Mouse (Mus musculus): ENCODE results near the gene Farsb. TPM values are rescaled to one million over a fixed set of nuclear protein-coding genes. Genes with fewer than 3 reads are reported as not detected.

Gene Farsb
- polyA plus RNA-seq, 1 experiment from 2014 or later: 154 TPM

DNA sequence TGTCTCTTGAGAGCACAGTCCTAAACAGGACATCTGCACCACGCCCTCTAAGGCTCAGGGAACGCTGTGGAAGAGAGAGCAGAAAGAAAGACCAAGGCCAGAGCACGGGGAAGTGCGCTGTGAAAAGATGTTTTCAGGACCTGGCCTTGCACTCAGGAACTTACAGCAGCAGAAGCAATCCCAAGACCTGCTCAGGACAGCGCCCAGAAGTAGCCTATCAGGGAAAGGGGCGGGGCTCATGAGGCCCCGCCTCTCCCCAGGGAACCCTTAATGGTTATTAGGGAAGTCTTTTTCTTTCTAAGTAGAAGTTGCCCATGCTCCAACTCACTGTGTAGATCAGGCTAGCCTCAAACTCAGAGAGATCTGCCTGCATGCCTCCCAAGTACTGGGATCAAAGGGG is 76.0 kb downstream of the Farsb start:
- no peak for ATAC-seq (replicated peaks)
- H3K4me3 ChIP-seq: no peak overlapping the region
- no peak overlapping the region for H3K4me2 ChIP-seq (replicated peaks)

GRCm38 (mm10) chr1:78409396-78409795 is 79.3 kb downstream of the Farsb start:
- Histone ChIP-seq H3K4me1 (no peaks in the 10 kb centered on the region), H3K9me3 (no peaks in the 10 kb centered on the region), H3K9ac (replicated peaks) (no peak overlapping the region), H3K4me2 (replicated peaks) (no peak overlapping the region), H3K27me3 (no peaks in the 10 kb centered on the region), H3K4me3 (no peak overlapping the region), H3K27ac (replicated peaks) (no peak overlapping the region), H3K36me3 (no peaks in the 10 kb centered on the region)
- ATAC-seq (replicated peaks): no peak
- WGBS: 83% methylated on average over 2 of the region's 2 CpGs

More for the DNA sequence above, 76.0 kb downstream of the Farsb start:
- 33% methylated on average over 7 of the region's 7 CpGs for WGBS
- Histone ChIP-seq H3K9me3 (no peaks in the 10 kb centered on the region), H3K27ac (replicated peaks) (no peak overlapping the region), H3K4me1 (no peaks in the 10 kb centered on the region), H3K27me3 (no peaks in the 10 kb centered on the region), H3K9ac (replicated peaks) (no peak overlapping the region), H3K36me3 (0 out of 2 replicates have a peak, but pooled peaks cover 1% of the 10 kb centered on the region)

GRCm38 (mm10) chr1:78401413-78401812 is 87.3 kb downstream of the Farsb start:
- WGBS: 95% methylated on average over 4 of the region's 4 CpGs
- no peaks in the 10 kb centered on the region for H3K36me3 ChIP-seq

DNA sequence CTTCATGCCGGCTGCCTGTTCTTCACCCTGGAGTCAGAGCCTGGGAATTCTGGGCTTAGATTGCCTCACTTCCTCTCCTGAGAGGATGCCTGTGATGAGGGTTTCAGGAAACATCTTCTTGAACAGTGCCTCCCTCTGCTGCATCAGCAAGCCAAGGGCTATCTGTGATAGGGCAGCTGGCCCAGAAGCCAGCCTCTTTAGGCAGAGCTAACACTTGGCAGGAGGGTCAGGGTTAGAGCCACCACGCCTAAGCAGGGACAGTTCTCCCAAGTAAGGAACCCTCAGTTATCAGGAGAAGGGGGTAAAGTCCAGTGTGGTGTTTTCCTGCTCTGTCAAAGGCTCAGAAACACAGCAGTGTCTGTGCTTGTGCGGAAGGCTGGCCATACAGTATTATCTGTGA is 88.9 kb downstream of the Farsb start:
- 81% methylated on average over 3 of the region's 3 CpGs for WGBS
- H3K27ac ChIP-seq (replicated peaks): no peak overlapping the region
- H3K4me2 ChIP-seq (replicated peaks): no peak overlapping the region
- H3K9me3 ChIP-seq: no peaks in the 10 kb centered on the region
- H3K27me3 ChIP-seq: no peaks in the 10 kb centered on the region
- H3K36me3 ChIP-seq: no peaks in the 10 kb centered on the region
- H3K4me3 ChIP-seq: no peak overlapping the region
- no peak overlapping the region for H3K9ac ChIP-seq (replicated peaks)
- ATAC-seq (replicated peaks): no peak
- H3K4me1 ChIP-seq: no peaks in the 10 kb centered on the region

More at GRCm38 (mm10) chr1:78401413-78401812, 87.3 kb downstream of the Farsb start:
- Histone ChIP-seq H3K27me3 (no peaks in the 10 kb centered on the region), H3K4me3 (no peak overlapping the region), H3K9ac (replicated peaks) (no peak overlapping the region), H3K4me2 (replicated peaks) (no peak overlapping the region), H3K4me1 (no peaks in the 10 kb centered on the region), H3K27ac (replicated peaks) (no peak overlapping the region), H3K9me3 (no peaks in the 10 kb centered on the region)
- no peak for ATAC-seq (replicated peaks)

- no peak overlapping the region for H3K27ac ChIP-seq (replicated peaks)
- H3K27me3 ChIP-seq: no peaks in the 10 kb centered on the region
- no peaks in the 10 kb centered on the region for H3K36me3 ChIP-seq
- H3K4me1 ChIP-seq: no peaks in the 10 kb centered on the region
- no peak for ATAC-seq (replicated peaks)
- H3K4me3 ChIP-seq: no peak overlapping the region
- 49% methylated on average over 8 of the region's 8 CpGs for WGBS
- H3K9ac ChIP-seq (replicated peaks): no peak overlapping the region
- H3K9me3 ChIP-seq: no peaks in the 10 kb centered on the region
- no peak overlapping the region for H3K4me2 ChIP-seq (replicated peaks)
Measured at GRCm38 (mm10) chr1:78396320-78396913, 92.3 kb downstream of the Farsb start.

DNA sequence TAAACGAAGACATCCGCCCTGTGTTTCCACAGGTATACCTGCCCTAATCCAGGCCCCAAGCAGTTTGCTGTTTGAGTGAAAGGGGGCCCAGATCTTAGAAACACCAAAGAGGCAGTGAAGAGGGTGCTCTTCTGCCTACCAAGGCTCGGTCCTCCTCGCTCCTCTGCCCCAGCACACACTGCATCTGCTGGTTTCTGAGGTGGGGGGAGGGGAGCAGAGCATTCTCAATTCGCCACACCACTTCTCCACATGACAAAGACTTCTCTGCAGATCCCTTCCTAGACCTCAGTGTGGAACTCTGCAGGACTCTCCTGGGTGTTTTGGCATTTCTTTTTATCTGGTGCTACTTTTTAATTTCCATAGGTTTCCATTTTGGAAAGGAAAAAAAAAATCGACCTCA is 93.0 kb downstream of the Farsb start:
- H3K36me3 ChIP-seq: no peaks in the 10 kb centered on the region
- H3K4me3 ChIP-seq: no peak overlapping the region
- ATAC-seq (replicated peaks): no peak
- H3K9ac ChIP-seq (replicated peaks): no peak overlapping the region
- H3K4me1 ChIP-seq: no peaks in the 10 kb centered on the region
- H3K27me3 ChIP-seq: no peaks in the 10 kb centered on the region
- no peak overlapping the region for H3K27ac ChIP-seq (replicated peaks)
- H3K9me3 ChIP-seq: no peaks in the 10 kb centered on the region
- 44% methylated on average over 6 of the region's 6 CpGs for WGBS
- no peak overlapping the region for H3K4me2 ChIP-seq (replicated peaks)

- Histone ChIP-seq H3K4me1 (no peaks in the 10 kb centered on the region), H3K4me2 (replicated peaks) (no peak overlapping the region), H3K9me3 (no peaks in the 10 kb centered on the region), H3K27ac (replicated peaks) (no peak overlapping the region), H3K27me3 (no peaks in the 10 kb centered on the region), H3K36me3 (no peaks in the 10 kb centered on the region), H3K9ac (replicated peaks) (no peak overlapping the region), H3K4me3 (no peak overlapping the region)
- 65% methylated on average over 8 of the region's 8 CpGs for WGBS
- no peak for ATAC-seq (replicated peaks)
Measured at GRCm38 (mm10) chr1:78395191-78395735, 93.4 kb downstream of the Farsb start.

- Histone ChIP-seq H3K27me3 (no peaks in the 10 kb centered on the region), H3K9me3 (no peaks in the 10 kb centered on the region), H3K9ac (replicated peaks) (no peak overlapping the region), H3K4me1 (no peaks in the 10 kb centered on the region), H3K4me3 (no peak overlapping the region), H3K27ac (replicated peaks) (no peak overlapping the region), H3K36me3 (no peaks in the 10 kb centered on the region), H3K4me2 (replicated peaks) (no peak overlapping the region)
- WGBS: 7% methylated on average over 3 of the region's 3 CpGs
- no peak for ATAC-seq (replicated peaks)
Measured at GRCm38 (mm10) chr1:78388848-78389247, 99.8 kb downstream of the Farsb start.

DNA sequence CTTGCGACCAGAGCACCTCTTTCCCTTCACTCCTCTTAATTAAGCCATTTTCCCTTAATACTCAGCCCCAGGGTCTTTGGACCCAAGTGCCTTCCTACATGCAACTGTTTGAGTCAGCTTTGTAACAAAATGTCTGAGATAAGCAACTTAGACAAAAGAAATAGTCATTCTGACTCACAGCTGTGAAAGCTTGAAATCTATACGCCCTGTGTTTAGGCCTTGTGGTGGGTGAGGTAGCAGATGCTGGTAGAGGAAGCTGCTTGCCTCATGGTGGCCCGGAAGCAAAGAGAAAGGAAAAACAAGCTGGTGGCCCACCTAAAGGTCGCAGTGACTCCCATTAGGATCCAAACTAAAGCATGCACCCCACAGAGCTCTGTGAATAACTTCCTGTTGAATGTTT is 100.8 kb downstream of the Farsb start:
- Histone ChIP-seq H3K4me1 (no peaks in the 10 kb centered on the region), H3K27ac (replicated peaks) (no peak overlapping the region), H3K4me2 (replicated peaks) (no peak overlapping the region), H3K9ac (replicated peaks) (no peak overlapping the region), H3K27me3 (no peaks in the 10 kb centered on the region), H3K36me3 (no peaks in the 10 kb centered on the region), H3K4me3 (no peak overlapping the region), H3K9me3 (no peaks in the 10 kb centered on the region)
- 33% methylated on average over 4 of the region's 4 CpGs for WGBS
- ATAC-seq (replicated peaks): no peak

- 72% methylated on average over 4 of the region's 4 CpGs for WGBS
Measured at GRCm38 (mm10) chr1:78380950-78381349, 107.7 kb downstream of the Farsb start.

GRCm38 (mm10) chr1:78375058-78375457 is 113.6 kb downstream of the Farsb start:
- Histone ChIP-seq H3K27me3 (no peaks in the 10 kb centered on the region), H3K4me1 (peaks cover 16% of the 10 kb centered on the region), H3K27ac (replicated peaks) (no peak overlapping the region), H3K9me3 (peaks cover 4% of the 10 kb centered on the region; the same call in 1 of the 2 replicates), H3K36me3 (no peaks in the 10 kb centered on the region), H3K9ac (replicated peaks) (no peak overlapping the region), H3K4me3 (no peak overlapping the region), H3K4me2 (replicated peaks) (no peak overlapping the region)
- 94% methylated on average over 3 of the region's 3 CpGs for WGBS
- ATAC-seq (replicated peaks): no peak

More at GRCm38 (mm10) chr1:78380950-78381349, 107.7 kb downstream of the Farsb start:
- H3K9ac ChIP-seq (replicated peaks): no peak overlapping the region
- H3K4me3 ChIP-seq: no peak overlapping the region
- H3K36me3 ChIP-seq: no peaks in the 10 kb centered on the region
- H3K4me2 ChIP-seq (replicated peaks): no peak overlapping the region
- H3K4me1 ChIP-seq: 0 out of 2 replicates have a peak, but pooled peaks cover 4% of the 10 kb centered on the region
- no peaks in the 10 kb centered on the region for H3K27me3 ChIP-seq
- no peak overlapping the region for H3K27ac ChIP-seq (replicated peaks)
- no peak for ATAC-seq (replicated peaks)
- H3K9me3 ChIP-seq: no peaks in the 10 kb centered on the region

- Histone ChIP-seq H3K4me1 (peaks cover 16% of the 10 kb centered on the region), H3K4me2 (replicated peaks) (no peak overlapping the region), H3K4me3 (no peak overlapping the region), H3K9ac (replicated peaks) (no peak overlapping the region), H3K27ac (replicated peaks) (no peak overlapping the region), H3K27me3 (no peaks in the 10 kb centered on the region), H3K36me3 (no peaks in the 10 kb centered on the region), H3K9me3 (peaks cover 4% of the 10 kb centered on the region; the same call in 1 of the 2 replicates)
- no peak for ATAC-seq (replicated peaks)
- whole genome bisulfite sequencing: 96% methylated on average over 5 of the region's 5 CpGs
Measured at GRCm38 (mm10) chr1:78373836-78374235, 114.9 kb downstream of the Farsb start.

GRCm38 (mm10) chr1:78372316-78372715 is 116.4 kb downstream of the Farsb start:
- H3K4me3 ChIP-seq: no peak overlapping the region
- H3K4me2 ChIP-seq (replicated peaks): no peak overlapping the region
- ATAC-seq (replicated peaks): no peak
- no peaks in the 10 kb centered on the region for H3K27me3 ChIP-seq
- no peaks in the 10 kb centered on the region for H3K36me3 ChIP-seq
- H3K27ac ChIP-seq (replicated peaks): no peak overlapping the region
- H3K9me3 ChIP-seq: peaks cover 4% of the 10 kb centered on the region; the same call in 1 of the 2 replicates
- H3K4me1 ChIP-seq: peaks cover 16% of the 10 kb centered on the region
- no peak overlapping the region for H3K9ac ChIP-seq (replicated peaks)
- WGBS: 90% methylated on average over 9 of the region's 9 CpGs

Data from forebrain, embryonic 15.5 days (tissue).